Mouse (Mus musculus) brain, adult 10 weeks (tissue): Measurements from ENCODE around the gene Pla2g1b. TPM values are rescaled to one million over a fixed set of nuclear protein-coding genes. Genes with fewer than 3 reads are reported as not detected.

ENCODE experiments used
- polyA plus RNA-seq: library from polyadenylated mRNA; stranded (reverse); fragments of 350-450 nt; fragmentation: Illumina TruSeq; extraction: RNeasy Lipid Tissue Mini Kit (QIAGEN cat#74804); gene quantifications from one replicate; pipeline ENCODE4 v1.2.3, GENCODE M21; 2015; ENCODE audit warnings: low read depth, low replicate concordance

Gene Pla2g1b
- not detected for polyA plus RNA-seq

GRCm38 (mm10) chr5:115465642-115466420 is at the start of gene Pla2g1b:
Gene Pla2g1b, plus strand, starts transcription at chr5:115466262.

GRCm38 (mm10) chr5:115429359-115430186 is 36.5 kb upstream of the Pla2g1b start, which contains the start of gene Msi1:
Gene Msi1, plus strand, starts transcription at chr5:115429599.

GRCm38 (mm10) chr5:115483947-115484920 is 18.2 kb downstream of the Pla2g1b start, which contains the start of gene Sirt4:
Gene Sirt4, minus strand, starts transcription at chr5:115484725.

GRCm38 (mm10) chr5:115506454-115507201 is 40.6 kb downstream of the Pla2g1b start, which contains the start of gene Pxn:
Gene Pxn, plus strand, starts transcription at chr5:115506676.

Other genes starting within 250 kb of the Pla2g1b start
- gene Pop5, start 230.4 kb upstream of the Pla2g1b start, polyA plus RNA-seq: 183 TPM
- 162 TPM for gene Rnf10, start 193.4 kb upstream of the Pla2g1b start, polyA plus RNA-seq
- gene Coq5, start 186.6 kb upstream of the Pla2g1b start, polyA plus RNA-seq: 36.9 TPM
- gene Dynll1, start 165.3 kb upstream of the Pla2g1b start, polyA plus RNA-seq: 791 TPM
- gene Srsf9, start 139.1 kb upstream of the Pla2g1b start, polyA plus RNA-seq: 52.9 TPM
- gene Gatc, start 125.1 kb upstream of the Pla2g1b start, polyA plus RNA-seq: 34.1 TPM
- 44.1 TPM for gene Triap1, start 125.0 kb upstream of the Pla2g1b start, polyA plus RNA-seq
- 1,466 TPM for gene Cox6a1, start 117.3 kb upstream of the Pla2g1b start, polyA plus RNA-seq
- gene Msi1, start 36.7 kb upstream of the Pla2g1b start, polyA plus RNA-seq: 24.3 TPM
- 44.3 TPM for gene Sirt4, start 18.5 kb downstream of the Pla2g1b start, polyA plus RNA-seq
- 21.8 TPM for gene Pxn, start 40.4 kb downstream of the Pla2g1b start, polyA plus RNA-seq
- gene Rplp0, start 93.2 kb downstream of the Pla2g1b start, polyA plus RNA-seq: 477 TPM
- gene Gcn1l1, start 99.0 kb downstream of the Pla2g1b start, polyA plus RNA-seq: 24.1 TPM
- gene Rab35, start 165.6 kb downstream of the Pla2g1b start, polyA plus RNA-seq: 79.3 TPM